Mouse (Mus musculus) brown adipose tissue, adult 24 weeks (tissue): ENCODE data around the gene Cfhr2. TPM values are rescaled to one million over a fixed set of nuclear protein-coding genes. Genes with fewer than 3 reads are reported as not detected.
"Not testable (repeated sequence)": the region's sequence is repeated elsewhere in the genome, so short reads cannot be mapped to it uniquely, and the experiment has no call there.

Source experiments
- H3K27ac ChIP-seq: fragments of 200-500 bp; replicated peaks from 2 replicates; pipeline ENCODE4 v1.5.1; 2012; ENCODE audit warnings: low read depth, mild to moderate bottlenecking, low read length
- H3K4me1 ChIP-seq: fragments of 200-500 bp; 2 replicates; pipeline ENCODE4 v1.6.1; 2012; ENCODE audit warnings: low read length, mixed read lengths; ENCODE audit not compliant: control insufficient read depth, insufficient read depth, insufficient read length
- H3K4me3 ChIP-seq: fragments of 200-500 bp; 2 replicates; pipeline ENCODE4 v1.5.1; 2012; ENCODE audit warnings: low read depth, mild to moderate bottlenecking, low read length, moderate library complexity; ENCODE audit not compliant: insufficient read depth
- polyA plus RNA-seq: library from polyadenylated mRNA; stranded (reverse); fragments of >200 nt; gene quantifications from 2 replicates; pipeline ENCODE4 v1.2.4, GENCODE M21; 2012; ENCODE audit not compliant: missing spikeins, insufficient read depth, insufficient read length

Gene Cfhr2
- 0.75 TPM in 1 of 2 replicates, not detected in the other for polyA plus RNA-seq

GRCm38 (mm10) chr1:139858548-139858947 is at the start of gene Cfhr2:
Gene Cfhr2, minus strand, starts transcription at chr1:139858702.
- H3K4me3 ChIP-seq, result no peak within 1 kb of the TSS
- no peak within 1 kb of the TSS for H3K27ac ChIP-seq
- H3K4me1 ChIP-seq, result no peaks in the 10 kb centered on the region

DNA sequence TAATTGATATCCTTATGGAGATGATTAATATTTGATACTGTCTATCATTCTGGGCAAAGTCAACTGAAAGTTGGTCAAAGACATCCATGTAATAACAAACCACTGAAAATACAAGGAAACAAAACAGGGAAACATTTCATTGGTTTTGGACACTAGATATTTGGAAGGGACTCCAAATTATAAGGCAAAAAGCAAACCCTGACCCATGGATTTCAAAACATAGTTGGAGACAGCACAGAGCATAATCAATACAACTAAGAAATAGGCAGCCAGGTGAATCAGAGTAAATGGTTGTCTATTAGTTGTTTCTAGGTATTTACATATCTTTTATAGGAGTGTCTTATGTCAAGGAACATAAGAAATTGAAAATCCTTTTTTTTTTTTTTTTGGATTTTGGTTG is 5.2 kb upstream of the Cfhr2 start:
- Histone ChIP-seq H3K27ac (no peak overlapping the region), H3K4me3 (no peak overlapping the region), H3K4me1 (no peaks in the 10 kb centered on the region)

DNA sequence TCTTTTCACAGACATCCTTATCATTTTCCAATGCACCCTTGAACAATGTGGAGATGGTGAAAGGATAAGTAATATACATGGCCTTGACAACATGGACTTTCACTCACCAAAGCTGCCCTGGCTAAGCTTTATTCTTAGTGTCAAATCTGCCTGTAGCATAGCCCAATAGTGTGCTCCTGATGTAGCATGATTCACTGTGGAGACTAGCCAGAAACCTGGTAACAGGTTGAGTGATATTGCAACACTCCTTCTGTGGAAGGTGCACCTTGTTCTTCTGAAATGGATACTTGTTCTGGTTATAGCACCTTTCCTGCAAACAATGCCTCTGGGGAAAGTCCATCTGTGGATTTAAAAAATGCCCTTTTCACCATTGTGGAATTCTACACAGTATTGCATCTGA is 1.7 kb upstream of the Cfhr2 start:
- H3K27ac ChIP-seq, result no peak overlapping the region
- H3K4me3 ChIP-seq, result no peak overlapping the region

DNA sequence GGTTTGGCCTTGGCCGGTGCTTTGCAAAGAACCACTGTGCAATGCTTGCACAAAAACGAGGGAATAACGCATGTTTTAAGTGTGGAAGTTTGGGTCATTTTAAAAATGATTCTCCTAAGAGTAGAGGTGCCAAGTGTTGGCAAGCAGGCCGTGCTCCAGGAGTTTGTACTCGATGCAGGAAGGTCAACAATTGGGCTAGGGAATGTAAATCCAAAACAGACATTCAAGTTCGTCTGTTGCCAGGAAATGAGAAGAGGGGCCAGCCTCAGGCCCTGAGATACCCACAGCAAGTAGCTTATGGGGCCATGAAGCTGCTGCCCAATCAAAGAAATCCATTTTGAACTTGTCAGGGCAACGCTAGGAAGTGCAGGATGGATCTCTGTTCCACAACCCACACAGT is 18.8 kb downstream of the Cfhr2 start:
- Histone ChIP-seq H3K27ac (no peak overlapping the region), H3K4me3 (no peak overlapping the region), H3K4me1 (no peaks in the 10 kb centered on the region)

More for the DNA sequence above, 1.7 kb upstream of the Cfhr2 start:
- H3K4me1 ChIP-seq, result no peaks in the 10 kb centered on the region

- Histone ChIP-seq H3K4me3 (no peak overlapping the region), H3K4me1 (no peaks in the 10 kb centered on the region), H3K27ac (no peak overlapping the region)
Observed at GRCm38 (mm10) chr1:139839290-139839689, 19.2 kb downstream of the Cfhr2 start.

DNA sequence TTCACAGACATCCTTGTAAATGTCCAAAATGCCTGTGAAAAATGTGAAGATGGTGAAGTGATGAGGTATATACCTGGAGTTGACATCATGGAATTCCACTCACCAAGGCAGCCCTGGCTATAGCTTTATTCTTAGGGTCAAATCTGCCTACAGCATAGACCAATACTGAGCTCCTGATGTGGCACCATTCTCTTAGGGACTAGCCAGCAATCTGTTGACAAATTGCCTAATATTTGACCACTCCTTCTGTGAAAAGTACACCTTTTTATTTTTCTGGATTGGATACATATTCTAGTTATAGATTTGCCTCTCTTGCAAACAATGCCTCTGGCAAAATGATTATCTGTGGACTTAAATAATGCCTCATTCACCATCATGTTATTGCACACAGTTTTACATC is 49.9 kb downstream of the Cfhr2 start:
- no peak overlapping the region for H3K4me3 ChIP-seq
- H3K4me1 ChIP-seq, result no peaks in the 10 kb centered on the region
- no peak overlapping the region for H3K27ac ChIP-seq

GRCm38 (mm10) chr1:139781143-139781542 is 77.4 kb downstream of the Cfhr2 start, which contains the start of gene Gm4788:
Gene Gm4788, minus strand, starts transcription at chr1:139781243.
- no peak within 1 kb of the TSS for H3K4me3 ChIP-seq
- no peak within 1 kb of the TSS for H3K27ac ChIP-seq
- H3K4me1 ChIP-seq, result no peaks in the 10 kb centered on the region

- not testable (repeated sequence) for H3K4me3 ChIP-seq, H3K4me1 ChIP-seq, H3K27ac ChIP-seq
Observed at GRCm38 (mm10) chr1:139769913-139770312, 88.6 kb downstream of the Cfhr2 start.

Other genes with a start within 250 kb of the Cfhr2 start
- not detected in 2 replicates for gene Gm4788, start 77.5 kb downstream of the Cfhr2 start, polyA plus RNA-seq